Comparison of ENCODE assay signal across 27 mouse cellular contexts in the genomic region with DNA sequence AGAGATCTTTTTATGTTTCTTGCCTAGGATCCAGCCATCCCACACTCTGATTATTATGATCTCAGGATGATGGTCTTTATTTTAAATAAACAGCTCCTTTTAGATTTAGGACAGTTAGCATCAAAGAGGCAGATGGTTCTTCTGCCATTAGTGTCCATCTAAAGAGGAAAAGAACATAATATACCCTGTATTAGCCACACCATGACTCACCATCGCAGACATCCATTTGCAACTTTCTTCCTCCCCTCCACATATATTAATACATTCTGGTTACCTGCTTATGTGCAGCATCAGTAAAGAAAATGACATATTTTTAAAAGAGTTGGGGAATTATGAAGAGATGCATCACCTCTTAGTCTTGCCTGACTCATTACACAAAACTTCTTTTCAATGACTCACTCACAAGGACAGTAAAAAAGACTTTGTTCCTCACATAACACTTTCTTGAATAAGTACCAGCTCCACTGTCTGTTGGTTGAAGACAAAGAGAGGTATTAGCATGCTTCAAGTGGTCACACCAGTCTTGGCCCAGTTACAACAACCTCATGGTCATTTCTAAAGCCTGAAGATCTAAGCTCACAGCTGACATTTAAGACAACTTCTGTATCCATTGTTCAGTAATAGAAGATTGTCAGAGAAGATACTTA.
DNase-seq lines count a peak whose midpoint lies in the region; ATAC-seq lines count a peak whose summit lies in the region.
"Had no signal": no experiment of that assay in that cellular context is flagged by ENCODE, and none has a peak within 500 bp of the region (broad histone marks: within the 10 kb centered on the region; RNA-seq: fewer than 3 reads in every experiment).

No protein-coding gene starts in this region.

- H3K4me3 ChIP-seq in heart, embryonic 11.5 days (ENCODE audit: low read depth, low read length) = no peak overlapping the region
- H3K4me3 ChIP-seq: forebrain, embryonic 13.5 days; heart, embryonic 15.5 days; layer of hippocampus, adult 2 months; limb, embryonic 10.5 days; limb, embryonic 15.5 days; liver, embryonic 13.5 days; midbrain, embryonic 10.5 days; midbrain, embryonic 15.5 days had no signal

- no peaks in the 10 kb centered on the region for H3K4me1 ChIP-seq in heart, embryonic 11.5 days (ENCODE audit: control insufficient read depth, insufficient read depth, low read length)
- H3K4me1 ChIP-seq: forebrain, embryonic 13.5 days; heart, embryonic 15.5 days; limb, embryonic 10.5 days; limb, embryonic 15.5 days; liver, embryonic 13.5 days; midbrain, embryonic 10.5 days; midbrain, embryonic 15.5 days had no signal

- ATAC-seq in heart, embryonic 11.5 days (replicated peaks; ENCODE audit: insufficient number of reproducible peaks, low FRiP score, low TSS enrichment) = no peak
- ATAC-seq: forebrain, embryonic 13.5 days; hindbrain, embryonic 16.5 days; midbrain, embryonic 15.5 days had no signal

- no peak overlapping the region for H3K9ac ChIP-seq in heart, embryonic 11.5 days (ENCODE audit: low read depth, low read length)
- H3K9ac ChIP-seq: forebrain, embryonic 13.5 days; heart, embryonic 15.5 days; limb, embryonic 15.5 days; liver, embryonic 13.5 days; midbrain, embryonic 15.5 days had no signal

- no peaks in the 10 kb centered on the region for H3K36me3 ChIP-seq in heart, embryonic 11.5 days (ENCODE audit: control insufficient read depth, insufficient read depth, low read length)
- H3K36me3 ChIP-seq: heart, embryonic 15.5 days; limb, embryonic 10.5 days; limb, embryonic 15.5 days; liver, embryonic 13.5 days; midbrain, embryonic 10.5 days; midbrain, embryonic 15.5 days had no signal

- no peak overlapping the region for H3K4me2 ChIP-seq in heart, embryonic 11.5 days
- H3K4me2 ChIP-seq: forebrain, embryonic 13.5 days; heart, embryonic 15.5 days; limb, embryonic 15.5 days; liver, embryonic 13.5 days; midbrain, embryonic 15.5 days had no signal

- H3K9me3 ChIP-seq in heart, embryonic 11.5 days (replicated peaks; ENCODE audit: control insufficient read depth, low read length) = no peaks in the 10 kb centered on the region
- H3K9me3 ChIP-seq: forebrain, embryonic 13.5 days; heart, embryonic 15.5 days; limb, embryonic 10.5 days; limb, embryonic 15.5 days; liver, embryonic 13.5 days; midbrain, embryonic 10.5 days; midbrain, embryonic 15.5 days had no signal

- DNase-seq in frontal cortex, adult 2 months (ENCODE audit: extremely low spot score in 1 of 2, low spot score in 1 of 2) = peak; percentile 52 to 57
- no peak for DNase-seq in frontal cortex, postnatal 25 days (ENCODE audit: low spot score in 2 of 2)
- DNase-seq in right cerebral cortex, postnatal 25 days = peak; percentile 17
- DNase-seq in right cerebral cortex, postnatal 10 days (ENCODE audit: low spot score in 2 of 2) = no peak
- DNase-seq in left cerebral cortex, adult 9 months (ENCODE audit: low spot score in 2 of 2) = peak; percentile 45 to 58
- DNase-seq in kidney, adult 18-20 months = no peak
- DNase-seq: adrenal gland, adult 8-10 months; cerebellum, adult 8-10 months; cerebellum, postnatal 25 days; gastrocnemius, postnatal 14 days; kidney, adult 2 months; kidney, postnatal 36 days; liver, embryonic 13.5 days; lung, adult 18-20 months; lung, postnatal 14 days; spleen, adult 18-20 months; thymus, adult 18-20 months; thymus, postnatal 25 days had no signal

- WGBS in heart, embryonic 11.5 days (ENCODE audit: insufficient replicate concordance) = 73% methylated on average over 1 of the region's 1 CpGs

- H3K27ac ChIP-seq in heart, embryonic 11.5 days (ENCODE audit: low read depth, low read length) = no peak overlapping the region
- H3K27ac ChIP-seq: forebrain, embryonic 13.5 days; heart, embryonic 15.5 days; layer of hippocampus, adult 2 months; limb, embryonic 10.5 days; limb, embryonic 15.5 days; liver, embryonic 13.5 days; midbrain, embryonic 10.5 days; midbrain, embryonic 15.5 days had no signal

- H3K27me3 ChIP-seq in heart, embryonic 11.5 days (ENCODE audit: control insufficient read depth, insufficient read depth, low read length) = no peaks in the 10 kb centered on the region
- H3K27me3 ChIP-seq: forebrain, embryonic 13.5 days; heart, embryonic 15.5 days; limb, embryonic 15.5 days; liver, embryonic 13.5 days; midbrain, embryonic 15.5 days had no signal

Comparison
In these comparisons a context has a peak if more than half of its experiments do, and no peak if none do; other contexts are left out.
1. DNase-seq: peak in frontal cortex, adult 2 months (2 of 2), right cerebral cortex, postnatal 25 days (single experiment) and left cerebral cortex, adult 9 months (2 of 2); none in frontal cortex, postnatal 25 days (0 of 2), right cerebral cortex, postnatal 10 days (0 of 2) and kidney, adult 18-20 months (single experiment).